Mouse (Mus musculus): ENCODE measurements around the gene Stmnd1. TPM values are rescaled to one million over a fixed set of nuclear protein-coding genes. Genes with fewer than 3 reads are reported as not detected.
A peak's percentile ranks its signal among the peaks of the same experiment; 100 is the strongest.

Stmnd1 gene
- polyA plus RNA-seq, 1 experiment: 0.15 TPM

DNA sequence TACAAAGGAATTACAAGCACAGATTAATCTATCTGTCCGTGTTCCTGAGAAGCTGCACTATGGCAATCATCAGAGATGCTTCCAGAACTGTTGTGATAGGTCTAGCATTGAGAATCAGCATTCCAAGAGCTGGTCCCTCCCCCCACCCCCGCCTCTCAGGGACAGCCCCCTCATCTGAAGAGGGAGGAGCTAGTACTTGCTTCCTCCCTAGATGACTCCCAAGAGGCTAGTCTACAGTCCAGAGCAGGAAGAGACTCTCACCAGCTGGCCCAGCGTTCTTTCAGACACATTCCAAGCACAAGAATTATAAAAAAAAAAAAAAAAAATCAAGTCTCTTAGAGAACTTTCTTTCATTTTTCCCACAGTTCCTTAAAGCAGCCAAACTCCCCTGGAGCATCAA, 5.2 kb upstream of the Stmnd1 start:
- WGBS: 28% methylated on average over 3 of the region's 3 CpGs
- no peaks in the 10 kb centered on the region for H3K27me3 ChIP-seq (ENCODE audit: control insufficient read depth, insufficient read depth, low read length)
- no peak for TF ChIP-seq CTCF (IDR thresholded peaks at IDR 0.05; ENCODE audit: borderline replicate concordance, insufficient read depth, low read depth, low read length)
- TF ChIP-seq POLR2A (IDR thresholded peaks at IDR 0.05; ENCODE audit: borderline replicate concordance, insufficient read depth, low read length): no peak
- no peak overlapping the region for H3K27ac ChIP-seq (ENCODE audit: insufficient read depth, low read length)
- H3K4me1 ChIP-seq (ENCODE audit: control insufficient read depth, insufficient read depth, low read length): no peaks in the 10 kb centered on the region
- H3K4me3 ChIP-seq (replicated peaks; ENCODE audit: insufficient read depth, low read depth, low read length): no peak overlapping the region
- no peak for DNase-seq

DNA sequence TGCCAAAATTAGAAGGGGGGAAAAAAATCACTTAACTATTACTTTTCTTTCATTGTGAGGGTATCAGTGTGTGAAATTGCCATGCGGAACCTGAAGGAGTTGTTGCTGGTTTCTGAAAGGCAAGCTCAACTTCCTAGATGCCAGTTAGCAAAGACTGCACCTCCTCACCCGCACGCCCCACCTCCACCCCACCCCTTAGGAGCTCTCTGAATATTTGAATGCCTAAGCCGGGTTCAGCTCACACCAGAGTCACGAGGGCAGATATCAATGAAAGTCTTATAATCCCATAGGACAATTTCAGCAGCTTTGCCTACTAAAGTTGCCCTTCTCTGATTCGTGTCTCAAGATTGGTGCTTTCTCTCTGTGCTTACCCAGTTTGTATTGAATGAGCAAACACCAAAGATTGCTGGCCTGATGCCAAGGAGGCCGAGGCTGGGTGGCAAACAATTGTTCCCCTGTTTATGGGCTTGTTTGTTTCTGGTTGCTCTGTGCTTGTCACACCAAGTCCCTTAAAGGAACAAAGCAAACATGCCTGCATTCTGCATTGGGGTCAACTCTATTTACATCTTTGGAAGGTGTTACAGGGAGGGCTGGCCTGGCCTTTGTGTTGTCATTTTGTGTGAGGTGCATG, 4.6 kb upstream of the Stmnd1 start:
- Histone ChIP-seq H3K4me1 (ENCODE audit: control insufficient read depth, insufficient read depth, low read length) (no peaks in the 10 kb centered on the region), H3K4me3 (replicated peaks; ENCODE audit: insufficient read depth, low read depth, low read length) (no peak overlapping the region), H3K27me3 (ENCODE audit: control insufficient read depth, insufficient read depth, low read length) (no peaks in the 10 kb centered on the region), H3K27ac (ENCODE audit: insufficient read depth, low read length) (peak overlapping the region; percentile 40; the same call in 1 of the 2 replicates)
- peak; percentile 24 to 26 for DNase-seq
- 15% methylated on average over 7 of the region's 7 CpGs for WGBS
- TF ChIP-seq POLR2A (IDR thresholded peaks at IDR 0.05; ENCODE audit: borderline replicate concordance, insufficient read depth, low read length) (no peak), CTCF (IDR thresholded peaks at IDR 0.05; ENCODE audit: borderline replicate concordance, insufficient read depth, low read depth, low read length) (no peak)

- WGBS: 16% methylated on average over 17 of the region's 17 CpGs
- H3K4me1 ChIP-seq (ENCODE audit: control insufficient read depth, insufficient read depth, low read length): no peaks in the 10 kb centered on the region
- no peak overlapping the region for H3K4me3 ChIP-seq (replicated peaks; ENCODE audit: insufficient read depth, low read depth, low read length)
- no peaks in the 10 kb centered on the region for H3K27me3 ChIP-seq (ENCODE audit: control insufficient read depth, insufficient read depth, low read length)
- DNase-seq: no peak
- no peak for TF ChIP-seq CTCF (IDR thresholded peaks at IDR 0.05; ENCODE audit: borderline replicate concordance, insufficient read depth, low read depth, low read length)
- no peak for TF ChIP-seq POLR2A (IDR thresholded peaks at IDR 0.05; ENCODE audit: borderline replicate concordance, insufficient read depth, low read length)
- H3K27ac ChIP-seq (ENCODE audit: insufficient read depth, low read length): no peak overlapping the region
Measured at GRCm38 (mm10) chr13:46272811-46273452, 589 bp upstream of the Stmnd1 start.

GRCm38 (mm10) chr13:46275701-46276100, 2.2 kb downstream of the Stmnd1 start:
- 94% methylated on average over 4 of the region's 4 CpGs for WGBS
- no peak for TF ChIP-seq CTCF (IDR thresholded peaks at IDR 0.05; ENCODE audit: borderline replicate concordance, insufficient read depth, low read depth, low read length)
- no peak for TF ChIP-seq POLR2A (IDR thresholded peaks at IDR 0.05; ENCODE audit: borderline replicate concordance, insufficient read depth, low read length)
- H3K27ac ChIP-seq (ENCODE audit: insufficient read depth, low read length): no peak overlapping the region
- H3K4me1 ChIP-seq (ENCODE audit: control insufficient read depth, insufficient read depth, low read length): no peaks in the 10 kb centered on the region
- DNase-seq: no peak
- no peak overlapping the region for H3K4me3 ChIP-seq (replicated peaks; ENCODE audit: insufficient read depth, low read depth, low read length)
- no peaks in the 10 kb centered on the region for H3K27me3 ChIP-seq (ENCODE audit: control insufficient read depth, insufficient read depth, low read length)

GRCm38 (mm10) chr13:46282543-46282942, 9.0 kb downstream of the Stmnd1 start:
- H3K27ac ChIP-seq (ENCODE audit: insufficient read depth, low read length): no peak overlapping the region
- no peaks in the 10 kb centered on the region for H3K27me3 ChIP-seq (ENCODE audit: control insufficient read depth, insufficient read depth, low read length)
- 92% methylated on average over 2 of the region's 2 CpGs for WGBS
- no peaks in the 10 kb centered on the region for H3K4me1 ChIP-seq (ENCODE audit: control insufficient read depth, insufficient read depth, low read length)
- no peak overlapping the region for H3K4me3 ChIP-seq (replicated peaks; ENCODE audit: insufficient read depth, low read depth, low read length)
- DNase-seq: no peak
- TF ChIP-seq POLR2A (IDR thresholded peaks at IDR 0.05; ENCODE audit: borderline replicate concordance, insufficient read depth, low read length): no peak
- no peak for TF ChIP-seq CTCF (IDR thresholded peaks at IDR 0.05; ENCODE audit: borderline replicate concordance, insufficient read depth, low read depth, low read length)

DNA sequence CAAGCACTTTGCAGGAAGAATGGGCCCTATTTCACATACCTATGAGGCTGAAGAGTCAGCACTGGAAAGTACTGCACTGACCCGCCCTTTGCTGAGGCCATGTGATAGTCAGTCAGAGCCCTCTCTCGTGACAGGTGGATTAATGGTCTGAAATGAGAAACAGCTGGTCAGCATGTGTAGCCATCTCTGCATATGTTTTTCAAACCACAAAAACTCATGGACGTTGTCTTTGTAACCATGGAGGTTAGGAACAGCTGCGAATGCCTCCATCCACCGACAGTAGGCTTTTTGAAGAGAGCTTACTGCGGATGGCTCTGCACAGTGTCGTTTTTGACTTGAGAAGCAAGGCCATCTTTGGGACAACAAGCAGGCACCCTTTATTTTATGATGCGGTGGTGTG, 14.3 kb downstream of the Stmnd1 start:
- TF ChIP-seq POLR2A (IDR thresholded peaks at IDR 0.05; ENCODE audit: borderline replicate concordance, insufficient read depth, low read length) (no peak), CTCF (IDR thresholded peaks at IDR 0.05; ENCODE audit: borderline replicate concordance, insufficient read depth, low read depth, low read length) (no peak)
- no peak for DNase-seq
- no peak overlapping the region for H3K27ac ChIP-seq (ENCODE audit: insufficient read depth, low read length)
- WGBS: 70% methylated on average over 8 of the region's 8 CpGs
- no peaks in the 10 kb centered on the region for H3K27me3 ChIP-seq (ENCODE audit: control insufficient read depth, insufficient read depth, low read length)
- H3K4me1 ChIP-seq (ENCODE audit: control insufficient read depth, insufficient read depth, low read length): no peaks in the 10 kb centered on the region
- H3K4me3 ChIP-seq (replicated peaks; ENCODE audit: insufficient read depth, low read depth, low read length): no peak overlapping the region

- WGBS: 75% methylated on average over 5 of the region's 5 CpGs
- H3K4me1 ChIP-seq (ENCODE audit: control insufficient read depth, insufficient read depth, low read length): no peaks in the 10 kb centered on the region
- H3K27ac ChIP-seq (ENCODE audit: insufficient read depth, low read length): no peak overlapping the region
- no peak for TF ChIP-seq POLR2A (IDR thresholded peaks at IDR 0.05; ENCODE audit: borderline replicate concordance, insufficient read depth, low read length)
- no peak for TF ChIP-seq CTCF (IDR thresholded peaks at IDR 0.05; ENCODE audit: borderline replicate concordance, insufficient read depth, low read depth, low read length)
- no peak for DNase-seq
- H3K4me3 ChIP-seq (replicated peaks; ENCODE audit: insufficient read depth, low read depth, low read length): no peak overlapping the region
- H3K27me3 ChIP-seq (ENCODE audit: control insufficient read depth, insufficient read depth, low read length): no peaks in the 10 kb centered on the region
Measured at GRCm38 (mm10) chr13:46288372-46288771, 14.9 kb downstream of the Stmnd1 start.

DNA sequence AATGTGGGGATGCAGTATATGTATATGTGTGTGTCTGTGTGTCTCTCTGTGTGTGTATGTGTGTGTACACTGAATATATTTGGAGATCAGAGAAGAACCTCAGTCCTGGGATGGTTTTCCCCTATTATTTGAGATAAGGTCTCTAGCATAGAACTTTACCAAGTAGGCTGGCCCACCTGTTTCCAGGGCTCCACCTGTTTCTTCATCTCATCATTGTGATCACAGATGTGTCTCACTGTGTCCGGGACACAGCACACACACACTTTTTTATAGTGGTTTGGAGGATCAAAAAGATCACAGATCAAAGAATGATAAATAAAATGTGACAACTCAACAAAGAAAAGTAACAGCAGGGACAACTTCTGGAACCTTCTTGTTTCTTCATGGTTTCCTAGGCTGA, 17.0 kb downstream of the Stmnd1 start:
- Histone ChIP-seq H3K4me1 (ENCODE audit: control insufficient read depth, insufficient read depth, low read length) (no peaks in the 10 kb centered on the region), H3K27ac (ENCODE audit: insufficient read depth, low read length) (no peak overlapping the region), H3K4me3 (replicated peaks; ENCODE audit: insufficient read depth, low read depth, low read length) (no peak overlapping the region), H3K27me3 (ENCODE audit: control insufficient read depth, insufficient read depth, low read length) (no peaks in the 10 kb centered on the region)
- WGBS: 71% methylated on average over 1 of the region's 1 CpGs
- TF ChIP-seq CTCF (IDR thresholded peaks at IDR 0.05; ENCODE audit: borderline replicate concordance, insufficient read depth, low read depth, low read length) (no peak), POLR2A (IDR thresholded peaks at IDR 0.05; ENCODE audit: borderline replicate concordance, insufficient read depth, low read length) (no peak)
- no peak for DNase-seq
